Mouse (Mus musculus): ENCODE measurements around the gene Kalrn.
A peak's percentile ranks its signal among the peaks of the same experiment; 100 is the strongest.

The Kalrn gene

GRCm38 (mm10) chr16:34552731-34553130 lies 20.6 kb downstream of the Kalrn start:
- DNase-seq (ENCODE audit: low spot score): no peak

GRCm38 (mm10) chr16:34549470-34549999 lies 23.8 kb downstream of the Kalrn start:
- no peak for DNase-seq (ENCODE audit: low spot score)

- no peak for DNase-seq (ENCODE audit: low spot score)
Measured at GRCm38 (mm10) chr16:34546805-34547509, 26.4 kb downstream of the Kalrn start.

GRCm38 (mm10) chr16:34543754-34544153 lies 29.6 kb downstream of the Kalrn start:
- DNase-seq (ENCODE audit: low spot score): no peak

- no peak for DNase-seq (ENCODE audit: low spot score)
Measured at GRCm38 (mm10) chr16:34542341-34542740, 31.0 kb downstream of the Kalrn start.

- no peak for DNase-seq (ENCODE audit: low spot score)
Measured at GRCm38 (mm10) chr16:34538679-34539185, 34.6 kb downstream of the Kalrn start.

GRCm38 (mm10) chr16:34536300-34536699 lies 37.0 kb downstream of the Kalrn start:
- no peak for DNase-seq (ENCODE audit: low spot score)

GRCm38 (mm10) chr16:34535135-34535534 lies 38.2 kb downstream of the Kalrn start:
- DNase-seq (ENCODE audit: low spot score): peak; percentile 5

- peak; percentile 32 for DNase-seq (ENCODE audit: low spot score)
Measured at GRCm38 (mm10) chr16:34531506-34531905, 41.8 kb downstream of the Kalrn start.

- no peak for DNase-seq (ENCODE audit: low spot score)
Measured at GRCm38 (mm10) chr16:34530029-34530428, 43.3 kb downstream of the Kalrn start.

- no peak for DNase-seq (ENCODE audit: low spot score)
Measured at GRCm38 (mm10) chr16:34528234-34528983, 44.9 kb downstream of the Kalrn start.

GRCm38 (mm10) chr16:34526378-34526777 lies 47.0 kb downstream of the Kalrn start:
- no peak for DNase-seq (ENCODE audit: low spot score)

- no peak for DNase-seq (ENCODE audit: low spot score)
Measured at GRCm38 (mm10) chr16:34525866-34526265, 47.5 kb downstream of the Kalrn start.

GRCm38 (mm10) chr16:34525205-34525604 lies 48.1 kb downstream of the Kalrn start:
- DNase-seq (ENCODE audit: low spot score): no peak

GRCm38 (mm10) chr16:34521061-34521460 lies 52.3 kb downstream of the Kalrn start:
- DNase-seq (ENCODE audit: low spot score): no peak

- no peak for DNase-seq (ENCODE audit: low spot score)
Measured at GRCm38 (mm10) chr16:34516891-34517398, 56.4 kb downstream of the Kalrn start.

GRCm38 (mm10) chr16:34515485-34515884 lies 57.8 kb downstream of the Kalrn start:
- DNase-seq (ENCODE audit: low spot score): no peak

- no peak for DNase-seq (ENCODE audit: low spot score)
Measured at GRCm38 (mm10) chr16:34513956-34514593, 59.3 kb downstream of the Kalrn start.

GRCm38 (mm10) chr16:34512326-34512725 lies 61.0 kb downstream of the Kalrn start:
- no peak for DNase-seq (ENCODE audit: low spot score)

- DNase-seq (ENCODE audit: low spot score): no peak
Measured at GRCm38 (mm10) chr16:34508125-34508524, 65.2 kb downstream of the Kalrn start.

- DNase-seq (ENCODE audit: low spot score): no peak
Measured at GRCm38 (mm10) chr16:34506048-34506447, 67.3 kb downstream of the Kalrn start.

- DNase-seq (ENCODE audit: low spot score): no peak
Measured at GRCm38 (mm10) chr16:34504250-34504649, 69.1 kb downstream of the Kalrn start.
